Mouse (Mus musculus) megakaryocyte, embryonic 14.5 days (primary cell): Measurements from ENCODE around the gene Nme2.
"Not testable (repeated sequence)": the region's sequence is repeated elsewhere in the genome, so short reads cannot be mapped to it uniquely, and the experiment has no call there.

Experiments used
- FLI1 ChIP-seq: IDR thresholded peaks from 2 replicates; pipeline ENCODE4 v1.6.1; 2012; ENCODE audit warnings: low read length, inconsistent platforms, mixed read lengths
- GATA1 ChIP-seq: IDR thresholded peaks from 3 replicates; pipeline ENCODE4 v1.6.1; 2012; ENCODE audit warnings: mixed read lengths, low read length, inconsistent platforms, borderline replicate concordance

GRCm38 (mm10) chr11:93915019-93915418, 41.0 kb downstream of the Nme2 start:
- TF ChIP-seq GATA1, FLI1: not testable (repeated sequence)
